Mouse (Mus musculus) myocyte (in vitro differentiated cells): ENCODE measurements around the gene Camkk2.

Experiments used
- CEBPB ChIP-seq: IDR thresholded peaks from 2 replicates; pipeline ENCODE4 v1.6.1; 2011; ENCODE audit warnings: mild to moderate bottlenecking, moderate library complexity; ENCODE audit not compliant: poor library complexity, insufficient read depth, severe bottlenecking
- MAX ChIP-seq: IDR thresholded peaks from one replicate; pipeline ENCODE4 v1.6.1; 2011; ENCODE audit warnings: low read depth, mild to moderate bottlenecking, control low read depth
- MYOD1 ChIP-seq, 3 experiments: IDR thresholded peaks; one replicate each; pipeline ENCODE4 v1.6.1; 2011; ENCODE audit warnings: control low read depth in 2 of 3, low read depth in 2 of 3, mild to moderate bottlenecking in 2 of 3, moderate library complexity in 1 of 3; ENCODE audit not compliant: insufficient read length in 2 of 3, control insufficient read depth in 1 of 3
- MYOG ChIP-seq, 3 experiments: IDR thresholded peaks; one replicate each; pipeline ENCODE4 v1.6.1; 2011; ENCODE audit warnings: control low read depth in 2 of 3, low read depth in 2 of 3, mild to moderate bottlenecking in 2 of 3; ENCODE audit not compliant: insufficient read length in 2 of 3, control insufficient read depth in 1 of 3, insufficient read depth in 1 of 3
- POLR2A ChIP-seq: IDR thresholded peaks from one replicate; pipeline ENCODE4 v1.6.1; 2011; ENCODE audit warnings: low read depth, mild to moderate bottlenecking, control low read depth, moderate library complexity; ENCODE audit not compliant: insufficient read length
- POLR2AphosphoS2 ChIP-seq: IDR thresholded peaks from one replicate; pipeline ENCODE4 v1.6.1; 2011; ENCODE audit warnings: low read depth, control low read depth; ENCODE audit not compliant: insufficient read length
- REST ChIP-seq: IDR thresholded peaks from one replicate; pipeline ENCODE4 v1.6.1; 2011; ENCODE audit warnings: mild to moderate bottlenecking, control low read depth, moderate library complexity; ENCODE audit not compliant: insufficient read depth, insufficient read length
- TCF12 ChIP-seq: IDR thresholded peaks from one replicate; pipeline ENCODE4 v1.6.1; 2011; ENCODE audit warnings: mild to moderate bottlenecking, control low read depth; ENCODE audit not compliant: poor library complexity, insufficient read depth, severe bottlenecking
- USF1 ChIP-seq: IDR thresholded peaks from one replicate; pipeline ENCODE4 v1.6.1; 2011; ENCODE audit warnings: low read depth, mild to moderate bottlenecking, control low read depth, moderate library complexity

DNA sequence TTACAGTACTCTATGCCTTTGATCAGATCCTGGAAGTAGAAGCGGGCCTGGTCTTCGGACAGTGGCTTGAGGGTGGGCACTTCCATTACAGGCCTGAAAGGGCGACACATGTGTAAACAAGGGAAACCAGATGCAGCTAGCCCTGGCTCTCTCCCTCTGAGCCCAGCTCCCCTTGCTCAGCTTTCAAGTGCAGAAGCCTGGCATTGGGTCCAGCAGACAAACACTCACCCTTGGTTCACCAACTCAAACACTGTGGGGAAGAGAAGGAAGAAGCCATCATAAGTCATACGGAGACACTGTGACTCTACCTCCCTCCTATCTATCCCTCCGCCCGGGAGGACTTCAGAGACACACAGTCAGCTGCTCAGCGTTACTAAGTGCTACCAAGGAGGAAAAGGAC, 31.3 kb downstream of the Camkk2 start:
- no peak for TF ChIP-seq MAX
- TF ChIP-seq POLR2A: no peak
- no peak for TF ChIP-seq POLR2AphosphoS2
- TF ChIP-seq TCF12: no peak
- no peak for TF ChIP-seq USF1
- TF ChIP-seq MYOD1 (IDR thresholded peaks at IDR 0.05; ENCODE audit: control insufficient read depth in 1 of 3, insufficient read length in 2 of 3, low read depth in 2 of 3): no peak
- no peak for TF ChIP-seq CEBPB
- TF ChIP-seq REST: no peak
- TF ChIP-seq MYOG (IDR thresholded peaks at IDR 0.05; ENCODE audit: control insufficient read depth in 1 of 3, insufficient read depth in 1 of 3, insufficient read length in 2 of 3, low read depth in 2 of 3): no peak
